In genomic region chr10:7781214-7781613, GRCm38 (mm10) we compare ENCODE assay signal across 8 mouse cellular contexts. TPM values are rescaled to one million over a fixed set of nuclear protein-coding genes. Genes with fewer than 3 reads are reported as not detected.
DNase-seq lines count a peak whose midpoint lies in the region; ATAC-seq and TF ChIP-seq lines count a peak whose summit lies in the region.

No protein-coding gene starts in this region.

- no peak overlapping the region for H3K27ac ChIP-seq in lung, embryonic 14.5 days (ENCODE audit: low read depth)
- peak overlapping the region; percentile 39; the same call in 1 of the 2 replicates for H3K27ac ChIP-seq in embryonic fibroblast, embryonic 13.5 days (ENCODE audit: insufficient read depth, low read length)
- H3K27ac ChIP-seq in limb, embryonic 12.5 days, result no peak overlapping the region
- H3K27ac ChIP-seq in neural tube, embryonic 15.5 days (replicated peaks), result peak overlapping the region; percentile 76; the same call in 1 of the 2 replicates

- H3K4me3 ChIP-seq in lung, embryonic 14.5 days (ENCODE audit: low read depth, low read length), result peak overlapping the region; percentile 92
- peak overlapping the region; percentile 54 for H3K4me3 ChIP-seq in embryonic fibroblast, embryonic 13.5 days (ENCODE audit: insufficient read depth, low read length)
- peak overlapping the region; percentile 94 for H3K4me3 ChIP-seq in limb, embryonic 12.5 days (replicated peaks)
- peak overlapping the region; percentile 78 for H3K4me3 ChIP-seq in neural tube, embryonic 15.5 days (replicated peaks)

- no peak for TF ChIP-seq POLR2A in embryonic fibroblast, embryonic 13.5 days (IDR thresholded peaks at IDR 0.05; ENCODE audit: low read depth, low read length)

- WGBS in lung, embryonic 14.5 days, result 52% methylated on average over 3 of the region's 3 CpGs
- 57% methylated on average over 3 of the region's 3 CpGs for WGBS in limb, embryonic 12.5 days
- 55% methylated on average over 3 of the region's 3 CpGs for WGBS in neural tube, embryonic 15.5 days

- DNase-seq in lung, embryonic 14.5 days, result no peak
- DNase-seq in lung, postnatal 4 days, result no peak
- DNase-seq in MN1 (ENCODE audit: low spot score), result no peak
- no peak for DNase-seq in frontal cortex, postnatal 25 days (ENCODE audit: low spot score in 2 of 2)
- no peak for DNase-seq in retina, postnatal 1 day

- peaks cover 11% of the 10 kb centered on the region for H3K36me3 ChIP-seq in lung, embryonic 14.5 days (ENCODE audit: insufficient read depth)
- peaks cover 26% of the 10 kb centered on the region for H3K36me3 ChIP-seq in limb, embryonic 12.5 days
- H3K36me3 ChIP-seq in neural tube, embryonic 15.5 days, result 0 out of 2 replicates have a peak, but pooled peaks cover 6% of the 10 kb centered on the region

- no peak for TF ChIP-seq CTCF in lung, embryonic 14.5 days (IDR thresholded peaks at IDR 0.05; ENCODE audit: low read depth)
- TF ChIP-seq CTCF in embryonic fibroblast, embryonic 13.5 days (IDR thresholded peaks at IDR 0.05; ENCODE audit: borderline replicate concordance, insufficient read depth, low read length), result no peak

- ATAC-seq in lung, embryonic 14.5 days (ENCODE audit: insufficient read depth), result peak; percentile 12
- ATAC-seq in limb, embryonic 12.5 days (ENCODE audit: insufficient number of reproducible peaks, insufficient read depth, low FRiP score, low TSS enrichment, low read depth), result no peak
- ATAC-seq in neural tube, embryonic 15.5 days (ENCODE audit: low FRiP score), result peak; percentile 26; the same call in 1 of the 2 replicates

- H3K9me3 ChIP-seq in lung, embryonic 14.5 days (ENCODE audit: low read depth, low read length), result no peaks in the 10 kb centered on the region
- H3K9me3 ChIP-seq in limb, embryonic 12.5 days, result no peaks in the 10 kb centered on the region
- no peaks in the 10 kb centered on the region for H3K9me3 ChIP-seq in neural tube, embryonic 15.5 days (replicated peaks)

- peak overlapping the region; percentile 76 for H3K4me2 ChIP-seq in lung, embryonic 14.5 days
- peak overlapping the region; percentile 71 for H3K4me2 ChIP-seq in limb, embryonic 12.5 days
- H3K4me2 ChIP-seq in neural tube, embryonic 15.5 days, result peak overlapping the region; percentile 75

- no peaks in the 10 kb centered on the region for H3K4me1 ChIP-seq in lung, embryonic 14.5 days (ENCODE audit: insufficient read depth)
- H3K4me1 ChIP-seq in embryonic fibroblast, embryonic 13.5 days (ENCODE audit: control insufficient read depth, insufficient read depth, low read length), result peaks cover 5% of the 10 kb centered on the region; the same call in 1 of the 2 replicates
- peaks cover 7% of the 10 kb centered on the region for H3K4me1 ChIP-seq in limb, embryonic 12.5 days (replicated peaks)
- H3K4me1 ChIP-seq in neural tube, embryonic 15.5 days, result peaks cover 31% of the 10 kb centered on the region

- H3K27me3 ChIP-seq in lung, embryonic 14.5 days (ENCODE audit: insufficient read depth, low read length), result no peaks in the 10 kb centered on the region
- H3K27me3 ChIP-seq in limb, embryonic 12.5 days, result no peaks in the 10 kb centered on the region
- no peaks in the 10 kb centered on the region for H3K27me3 ChIP-seq in neural tube, embryonic 15.5 days (replicated peaks)

- peak overlapping the region; percentile 38; the same call in 1 of the 2 replicates for H3K9ac ChIP-seq in lung, embryonic 14.5 days
- H3K9ac ChIP-seq in limb, embryonic 12.5 days (replicated peaks), result peak overlapping the region; percentile 84; the same call in 1 of the 2 replicates
- peak overlapping the region; percentile 40 for H3K9ac ChIP-seq in neural tube, embryonic 15.5 days (replicated peaks)

RNA-seq across cellular contexts. Expression of gene Ginm1, which starts 11.4 kb away (rescaled TPM):
- 75.8 and 77.7 TPM in 2 replicates for polyA plus RNA-seq in lung, embryonic 14.5 days (2014; fragmentation: Nextera tagmentation; extraction: Ambion mirVana)
- 84.8 and 95.7 TPM in 2 replicates for polyA plus RNA-seq in embryonic fibroblast, embryonic 13.5 days (2011; ENCODE audit: insufficient read length, low read depth, missing spikeins)
- polyA plus RNA-seq in limb, embryonic 12.5 days (2016; fragmentation: Nextera tagmentation; extraction: Ambion mirVana), result 60.8 and 68.1 TPM in 2 replicates
- polyA plus RNA-seq in neural tube, embryonic 15.5 days (2015; fragmentation: Nextera tagmentation; extraction: Ambion mirVana), result 54.0 and 58.5 TPM in 2 replicates

RNA-seq across cellular contexts. Expression of gene Ppil4, which starts 11.5 kb away (rescaled TPM):
- polyA plus RNA-seq in lung, embryonic 14.5 days (2014; fragmentation: Nextera tagmentation; extraction: Ambion mirVana), result 39.0 and 41.3 TPM in 2 replicates
- 27.3 and 30.4 TPM in 2 replicates for polyA plus RNA-seq in embryonic fibroblast, embryonic 13.5 days (2011; ENCODE audit: insufficient read length, low read depth, missing spikeins)
- polyA plus RNA-seq in limb, embryonic 12.5 days (2016; fragmentation: Nextera tagmentation; extraction: Ambion mirVana), result 46.9 and 49.2 TPM in 2 replicates
- polyA plus RNA-seq in neural tube, embryonic 15.5 days (2015; fragmentation: Nextera tagmentation; extraction: Ambion mirVana), result 42.1 and 43.0 TPM in 2 replicates

RNA-seq across cellular contexts. Expression of gene Zc3h12d, which starts 51.1 kb away (rescaled TPM):
- 0.18 TPM in 2 replicates for polyA plus RNA-seq in lung, embryonic 14.5 days (2014; fragmentation: Nextera tagmentation; extraction: Ambion mirVana)
- not detected in 2 replicates for polyA plus RNA-seq in embryonic fibroblast, embryonic 13.5 days (2011; ENCODE audit: insufficient read length, low read depth, missing spikeins)
- polyA plus RNA-seq in limb, embryonic 12.5 days (2016; fragmentation: Nextera tagmentation; extraction: Ambion mirVana), result 0.29 TPM in 2 replicates
- polyA plus RNA-seq in neural tube, embryonic 15.5 days (2015; fragmentation: Nextera tagmentation; extraction: Ambion mirVana), result 0.19 and 0.34 TPM in 2 replicates

RNA-seq across cellular contexts. Expression of gene Katna1, which starts 55.4 kb away (rescaled TPM):
- polyA plus RNA-seq in lung, embryonic 14.5 days (2014; fragmentation: Nextera tagmentation; extraction: Ambion mirVana), result 58.3 TPM in 2 replicates
- 34.4 and 42.3 TPM in 2 replicates for polyA plus RNA-seq in embryonic fibroblast, embryonic 13.5 days (2011; ENCODE audit: insufficient read length, low read depth, missing spikeins)
- polyA plus RNA-seq in limb, embryonic 12.5 days (2016; fragmentation: Nextera tagmentation; extraction: Ambion mirVana), result 69.5 and 74.9 TPM in 2 replicates
- polyA plus RNA-seq in neural tube, embryonic 15.5 days (2015; fragmentation: Nextera tagmentation; extraction: Ambion mirVana), result 25.6 and 32.1 TPM in 2 replicates

Comparison
In these comparisons a context has a peak if more than half of its experiments do, and no peak if none do; other contexts are left out.
1. H3K27ac ChIP-seq: peak in embryonic fibroblast, embryonic 13.5 days (single experiment) and neural tube, embryonic 15.5 days (single experiment); none in lung, embryonic 14.5 days (single experiment) and limb, embryonic 12.5 days (single experiment).
2. Peak in every context shown above with its lines, with median percentiles within 50 percentile points of each other: H3K4me2 ChIP-seq, H3K4me3 ChIP-seq and H3K9ac ChIP-seq.